13 mouse cellular contexts compared by ENCODE assay signal in the genomic region with DNA sequence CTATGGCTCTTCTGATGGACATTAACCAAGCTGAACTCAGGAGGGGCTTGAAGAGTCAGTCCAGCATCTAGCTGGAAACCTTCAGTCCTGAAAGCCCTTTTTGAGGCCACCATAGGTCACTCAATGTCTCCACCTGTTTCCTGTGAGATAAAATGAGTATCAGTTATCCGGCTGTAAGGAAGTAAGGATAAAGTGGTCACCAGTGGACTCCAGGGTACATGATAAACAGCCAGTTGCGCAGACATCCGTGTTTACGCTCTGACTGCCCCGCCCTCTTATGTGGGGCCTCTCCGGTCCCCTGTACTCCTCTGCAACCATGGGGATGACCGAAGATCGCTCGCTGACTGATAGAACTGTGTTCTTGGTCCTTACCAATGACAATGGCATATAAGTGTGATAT. TPM values are rescaled to one million over a fixed set of nuclear protein-coding genes. Genes with fewer than 3 reads are reported as not detected.
A peak's percentile ranks its signal among the peaks of the same experiment; 100 is the strongest.
DNase-seq lines count a peak whose midpoint lies in the region; ATAC-seq lines count a peak whose summit lies in the region.
"Had no signal": no experiment of that assay in that cellular context is flagged by ENCODE, and none has a peak within 500 bp of the region (broad histone marks: within the 10 kb centered on the region; RNA-seq: fewer than 3 reads in every experiment).

No protein-coding gene starts in this region.

- intact Hi-C loops in heart, postnatal 14 days (cut with DNase I) = no loop called here
- intact Hi-C loops in left cerebral cortex, postnatal 14 days (cut with DNase I) = loop anchor here (5.0 kb wide), 1 partner anchor 187 kb away; no protein-coding TSS in a partner anchor

- H3K9me3 ChIP-seq in heart, embryonic 14.5 days (ENCODE audit: control insufficient read depth, low read length) = no peaks in the 10 kb centered on the region
- H3K9me3 ChIP-seq in lung, embryonic 15.5 days = no peaks in the 10 kb centered on the region

- no peaks in the 10 kb centered on the region for H3K27me3 ChIP-seq in heart, embryonic 14.5 days (ENCODE audit: control insufficient read depth, insufficient read depth, low read length)
- no peaks in the 10 kb centered on the region for H3K27me3 ChIP-seq in lung, embryonic 15.5 days
- H3K27me3 ChIP-seq: CH12.LX had no signal

- no peak overlapping the region for H3K27ac ChIP-seq in heart, embryonic 14.5 days (replicated peaks in 1 of 2; ENCODE audit: control insufficient read depth in 1 of 2, insufficient read depth in 1 of 2, low read depth in 2 of 2, low read length in 2 of 2)
- peak overlapping the region; percentile 67 for H3K27ac ChIP-seq in lung, embryonic 15.5 days

- H3K4me2 ChIP-seq in heart, embryonic 14.5 days (ENCODE audit: low read length) = no peak overlapping the region
- no peak overlapping the region for H3K4me2 ChIP-seq in lung, embryonic 15.5 days

- peak; percentile 71 for ATAC-seq in heart, embryonic 14.5 days (ENCODE audit: insufficient number of reproducible peaks, insufficient read depth, low FRiP score, low read depth)
- ATAC-seq in lung, embryonic 15.5 days (ENCODE audit: borderline replicate concordance, extremely low read depth, low FRiP score, low TSS enrichment) = peak; percentile 65

- no peak overlapping the region for H3K4me3 ChIP-seq in heart, embryonic 14.5 days (ENCODE audit: control insufficient read depth in 1 of 2, insufficient read depth in 1 of 2, low read depth in 1 of 2, low read length in 2 of 2)
- no peak overlapping the region for H3K4me3 ChIP-seq in lung, embryonic 15.5 days

- H3K36me3 ChIP-seq in heart, embryonic 14.5 days (ENCODE audit: control insufficient read depth, insufficient read depth, low read length) = no peaks in the 10 kb centered on the region
- H3K36me3 ChIP-seq in lung, embryonic 15.5 days = no peaks in the 10 kb centered on the region

- 50% methylated on average over 9 of the region's 9 CpGs for WGBS in heart, embryonic 14.5 days
- 64% methylated on average over 9 of the region's 9 CpGs for WGBS in lung, embryonic 15.5 days

- no peak overlapping the region for H3K9ac ChIP-seq in heart, embryonic 14.5 days (ENCODE audit: low read length)
- H3K9ac ChIP-seq in lung, embryonic 15.5 days = no peak overlapping the region

- peaks cover 9 to 31% of the 10 kb centered on the region in 2 experiments; a peak in 3 of 4 replicates for H3K4me1 ChIP-seq in heart, embryonic 14.5 days (ENCODE audit: control insufficient read depth in 2 of 2, insufficient read depth in 2 of 2, low read length in 2 of 2)
- H3K4me1 ChIP-seq in lung, embryonic 15.5 days = peaks cover 6% of the 10 kb centered on the region; the same call in 1 of the 2 replicates

- DNase-seq in heart, postnatal 14 days = no peak
- DNase-seq in CD4-positive, CD25-positive, alpha-beta regulatory T cell, adult 2 months (ENCODE audit: low read depth, low spot score) = peak; percentile 25
- peak; percentile 9 for DNase-seq in embryo, embryonic 9.5 days (ENCODE audit: extremely low spot score)
- DNase-seq in right cerebral cortex, postnatal 36 days (ENCODE audit: low spot score in 2 of 2) = no peak
- no peak for DNase-seq in urinary bladder, postnatal 10 days (ENCODE audit: low spot score)
- DNase-seq in left cerebral cortex, postnatal 14 days (ENCODE audit: low spot score in 2 of 2) = no peak
- DNase-seq: cerebellum, postnatal 14 days; kidney, postnatal 25 days had no signal

RNA-seq across cellular contexts. Expression of a gene that starts 14.3 kb away (rescaled TPM):
- polyA plus RNA-seq in heart, embryonic 14.5 days (2014; fragmentation: Nextera tagmentation; extraction: Ambion mirVana) = not detected in 2 replicates
- not detected for total RNA-seq in heart, postnatal 14 days (2021)
- polyA plus RNA-seq in lung, embryonic 15.5 days (2015; fragmentation: Nextera tagmentation; extraction: Ambion mirVana) = not detected in 2 replicates
- total RNA-seq in left cerebral cortex, postnatal 14 days (2021) = not detected
- total RNA-seq: CH12.LX; hematopoietic stem cell, adult 5-6 weeks; left cerebral cortex, postnatal 36 days had no signal

RNA-seq across cellular contexts. Expression of a gene that starts 18.5 kb away (rescaled TPM):
- polyA plus RNA-seq in heart, embryonic 14.5 days (2014; fragmentation: Nextera tagmentation; extraction: Ambion mirVana) = not detected in 2 replicates
- not detected for total RNA-seq in heart, postnatal 14 days (2021)
- polyA plus RNA-seq in lung, embryonic 15.5 days (2015; fragmentation: Nextera tagmentation; extraction: Ambion mirVana) = not detected in 2 replicates
- total RNA-seq in left cerebral cortex, postnatal 14 days (2021) = not detected
- total RNA-seq: CH12.LX; hematopoietic stem cell, adult 5-6 weeks; left cerebral cortex, postnatal 36 days had no signal

RNA-seq across cellular contexts. Expression of a gene that starts 26.0 kb away (rescaled TPM):
- not detected in 2 replicates for polyA plus RNA-seq in heart, embryonic 14.5 days (2014; fragmentation: Nextera tagmentation; extraction: Ambion mirVana)
- not detected for total RNA-seq in heart, postnatal 14 days (2021)
- polyA plus RNA-seq in lung, embryonic 15.5 days (2015; fragmentation: Nextera tagmentation; extraction: Ambion mirVana) = not detected in 2 replicates
- not detected for total RNA-seq in left cerebral cortex, postnatal 14 days (2021)
- total RNA-seq: CH12.LX; hematopoietic stem cell, adult 5-6 weeks; left cerebral cortex, postnatal 36 days had no signal

RNA-seq across cellular contexts. Expression of a gene that starts 31.2 kb away (rescaled TPM):
- polyA plus RNA-seq in heart, embryonic 14.5 days (2014; fragmentation: Nextera tagmentation; extraction: Ambion mirVana) = not detected in 2 replicates
- not detected for total RNA-seq in heart, postnatal 14 days (2021)
- not detected in 2 replicates for polyA plus RNA-seq in lung, embryonic 15.5 days (2015; fragmentation: Nextera tagmentation; extraction: Ambion mirVana)
- total RNA-seq in left cerebral cortex, postnatal 14 days (2021) = not detected
- total RNA-seq: CH12.LX; hematopoietic stem cell, adult 5-6 weeks; left cerebral cortex, postnatal 36 days had no signal

RNA-seq across cellular contexts. Expression of a gene that starts 43.1 kb away (rescaled TPM):
- polyA plus RNA-seq in heart, embryonic 14.5 days (2014; fragmentation: Nextera tagmentation; extraction: Ambion mirVana) = not detected in 2 replicates
- total RNA-seq in heart, postnatal 14 days (2021) = not detected
- polyA plus RNA-seq in lung, embryonic 15.5 days (2015; fragmentation: Nextera tagmentation; extraction: Ambion mirVana) = not detected in 2 replicates
- not detected for total RNA-seq in left cerebral cortex, postnatal 14 days (2021)
- total RNA-seq: CH12.LX; hematopoietic stem cell, adult 5-6 weeks; left cerebral cortex, postnatal 36 days had no signal

Comparison
In these comparisons a context has a peak if more than half of its experiments do, and no peak if none do; other contexts are left out.
1. DNase-seq: peak in CD4-positive, CD25-positive, alpha-beta regulatory T cell, adult 2 months (single experiment) and embryo, embryonic 9.5 days (single experiment); none in heart, postnatal 14 days (0 of 2), right cerebral cortex, postnatal 36 days (0 of 2), urinary bladder, postnatal 10 days (single experiment) and left cerebral cortex, postnatal 14 days (0 of 2).